Mouse (Mus musculus) neutrophil, adult 5-6 weeks (primary cell): ENCODE data around the gene Fancm. TPM values are rescaled to one million over a fixed set of nuclear protein-coding genes. Genes with fewer than 3 reads are reported as not detected.

Experiments
- ATAC-seq: fragments of 151-379, 151-347 bp; 2 replicates; pipeline ENCODE4 v1.8.0; 2017; ENCODE audit warnings: mild to moderate bottlenecking, moderate TSS enrichment; ENCODE audit not compliant: insufficient number of reproducible peaks, poor library complexity, low FRiP score, severe bottlenecking; ENCODE audit errors: extremely low read depth
- total RNA-seq: library from RNA; stranded (forward); fragments of 200-1000 nt; gene quantifications from 2 replicates; pipeline ENCODE4 v1.2.3, GENCODE M21; 2017

The Fancm gene
- total RNA-seq: 21.9 and 34.6 TPM in 2 replicates

GRCm38 (mm10) chr12:65075085-65075732 lies at the start of gene Fancm:
Gene Fancm (plus strand): TSS chr12:65075603.
- peak; percentile 74 for ATAC-seq

GRCm38 (mm10) chr12:65035839-65036189 lies 39.6 kb upstream of the Fancm start:
- no peak; the same call in 1 of the 2 replicates for ATAC-seq

GRCm38 (mm10) chr12:65036190-65036870 lies 39.1 kb upstream of the Fancm start, which contains the start of gene Prpf39:
Gene Prpf39 (plus strand): TSS chr12:65036333.
- ATAC-seq: peak; percentile 70

- no peak for ATAC-seq
These were observed 38.4 kb upstream of the Fancm start for GRCm38 (mm10) chr12:65036892-65037545.

- 0 out of 2 replicates have a peak, but pooled peaks have one; percentile 13 for ATAC-seq
These were observed 37.9 kb upstream of the Fancm start for GRCm38 (mm10) chr12:65037546-65037937.

- ATAC-seq: no peak
These were observed 26.6 kb upstream of the Fancm start for GRCm38 (mm10) chr12:65048799-65049198.

GRCm38 (mm10) chr12:65058203-65058602 lies 17.2 kb upstream of the Fancm start:
- ATAC-seq: no peak

- no peak for ATAC-seq
These were observed 14.3 kb upstream of the Fancm start for GRCm38 (mm10) chr12:65061082-65061481.

GRCm38 (mm10) chr12:65065241-65065640 lies 10.2 kb upstream of the Fancm start:
- peak; percentile 86; the same call in 1 of the 2 replicates for ATAC-seq

- no peak for ATAC-seq
These were observed 9.2 kb upstream of the Fancm start for GRCm38 (mm10) chr12:65066234-65066633.

- ATAC-seq: no peak
These were observed 7.0 kb upstream of the Fancm start for GRCm38 (mm10) chr12:65068409-65068808.

- no peak for ATAC-seq
These were observed 2.3 kb upstream of the Fancm start for GRCm38 (mm10) chr12:65072911-65073610.

GRCm38 (mm10) chr12:65073611-65074178 lies 1.7 kb upstream of the Fancm start, which contains the start of gene Fkbp3:
Gene Fkbp3 (minus strand): TSS chr12:65074007.
- ATAC-seq: peak; percentile 91

GRCm38 (mm10) chr12:65074651-65075050 lies 752 bp upstream of the Fancm start:
- ATAC-seq: no peak

- ATAC-seq: no peak
These were observed 419 bp downstream of the Fancm start for GRCm38 (mm10) chr12:65075733-65076310.

- ATAC-seq: no peak
These were observed 1.5 kb downstream of the Fancm start for GRCm38 (mm10) chr12:65076906-65077305.

GRCm38 (mm10) chr12:65108746-65109145 lies 33.3 kb downstream of the Fancm start:
- ATAC-seq: no peak

- no peak for ATAC-seq
These were observed 36.1 kb downstream of the Fancm start for GRCm38 (mm10) chr12:65111503-65111902.

GRCm38 (mm10) chr12:65112811-65113210 lies 37.4 kb downstream of the Fancm start:
- ATAC-seq: no peak
